Mouse (Mus musculus) heart, embryonic 10.5 days (tissue): ENCODE data around the gene Smg1. TPM values are rescaled to one million over a fixed set of nuclear protein-coding genes. Genes with fewer than 3 reads are reported as not detected.

Source experiments
- DNase-seq: peaks from one replicate; pipeline ENCODE4 v3.0.0-alpha.2; 2017; ENCODE audit warnings: low spot score
- H3K27ac ChIP-seq: fragments of 300-500 bp; sonication (generic); 2 replicates; pipeline ENCODE4 v1.5.1; 2016; ENCODE audit warnings: mild to moderate bottlenecking
- H3K27me3 ChIP-seq: fragments of 300-500 bp; sonication (generic); 2 replicates; pipeline ENCODE4 v1.6.1; 2016; ENCODE audit warnings: mild to moderate bottlenecking; ENCODE audit not compliant: poor library complexity, insufficient read depth, severe bottlenecking
- H3K36me3 ChIP-seq: fragments of 300-500 bp; sonication (generic); 2 replicates; pipeline ENCODE4 v1.6.1; 2016; ENCODE audit warnings: mild to moderate bottlenecking, moderate library complexity
- H3K4me1 ChIP-seq: fragments of 300-500 bp; sonication (generic); 2 replicates; pipeline ENCODE4 v1.6.1; 2016; ENCODE audit warnings: mild to moderate bottlenecking
- H3K4me3 ChIP-seq: fragments of 300-500 bp; sonication (generic); 2 replicates; pipeline ENCODE4 v1.5.1; 2016; ENCODE audit warnings: mild to moderate bottlenecking, moderate library complexity
- H3K9me3 ChIP-seq: fragments of 300-500 bp; sonication (generic); 2 replicates; pipeline ENCODE4 v1.6.1; 2016; ENCODE audit warnings: mild to moderate bottlenecking, moderate library complexity
- WGBS: fragments of 180-500 bp; shearing (Covaris S2); methylation state at CpG from one replicate; pipeline ENCODE4 v1.1.7; 2016; 5-methylcytosine and 5-hydroxymethylcytosine counted together
- polyA plus RNA-seq: library from polyadenylated mRNA; unstranded; fragments of >200 nt; fragmentation: Nextera tagmentation; extraction: Ambion mirVana; gene quantifications from 2 replicates; pipeline ENCODE4 v1.2.1, GENCODE M21; 2016

The Smg1 gene
- polyA plus RNA-seq, 1 experiment from 2014 or later: 12.4 TPM

DNA sequence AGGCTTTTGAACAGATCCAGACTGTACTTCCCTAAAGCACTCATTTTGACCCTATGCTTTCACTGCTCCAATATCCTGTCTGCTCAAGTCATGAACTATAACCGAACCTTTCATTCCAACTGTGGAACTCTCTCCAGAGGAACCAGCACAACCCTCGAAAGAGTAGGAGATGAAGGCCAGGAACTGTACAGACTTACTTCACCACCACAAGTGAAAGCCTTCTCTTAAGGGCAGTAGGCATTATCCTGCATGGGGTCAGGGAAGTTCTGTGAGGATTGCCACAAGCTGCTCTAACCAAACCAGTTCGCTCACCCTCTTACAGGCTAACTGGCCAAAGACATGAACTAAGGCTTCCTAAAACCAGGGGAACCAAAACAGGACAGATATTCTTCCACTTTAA is 132.3 kb downstream of the Smg1 start:
- H3K4me3 ChIP-seq: peak overlapping the region; percentile 12
- no peaks in the 10 kb centered on the region for H3K27me3 ChIP-seq
- no peaks in the 10 kb centered on the region for H3K9me3 ChIP-seq
- WGBS: 78% methylated on average over 3 of the region's 3 CpGs
- H3K27ac ChIP-seq: no peak overlapping the region
- DNase-seq: no peak
- peaks cover 87% of the 10 kb centered on the region for H3K36me3 ChIP-seq
- peaks cover 26% of the 10 kb centered on the region for H3K4me1 ChIP-seq

DNA sequence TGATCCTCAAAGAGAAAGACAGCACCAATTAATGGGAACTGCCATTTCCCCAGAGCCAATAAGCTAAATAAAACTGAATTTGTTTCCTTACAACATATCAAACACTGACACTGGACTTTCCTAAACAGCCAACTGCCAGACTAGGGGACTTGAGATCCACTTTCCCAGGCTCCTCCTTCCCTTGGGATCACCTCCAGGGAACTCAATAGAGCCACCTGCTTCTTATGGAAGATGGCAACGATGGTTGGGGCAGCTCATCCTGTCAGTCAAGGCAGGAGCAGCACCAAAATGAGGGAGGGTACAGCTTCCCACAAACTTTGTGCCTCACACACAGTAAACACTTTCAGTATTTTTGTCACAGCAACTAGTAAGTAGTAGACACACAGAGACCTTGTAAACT is 135.8 kb downstream of the Smg1 start:
- Histone ChIP-seq H3K27ac (no peak overlapping the region), H3K27me3 (no peaks in the 10 kb centered on the region), H3K4me3 (no peak overlapping the region), H3K9me3 (no peaks in the 10 kb centered on the region), H3K36me3 (peaks cover 87% of the 10 kb centered on the region), H3K4me1 (peaks cover 11% of the 10 kb centered on the region)
- DNase-seq: no peak
- WGBS: 56% methylated on average over 1 of the region's 1 CpGs

- H3K4me1 ChIP-seq: no peaks in the 10 kb centered on the region
- H3K27me3 ChIP-seq: no peaks in the 10 kb centered on the region
- no peak overlapping the region for H3K27ac ChIP-seq
- 60% methylated on average over 5 of the region's 5 CpGs for WGBS
- no peak overlapping the region for H3K4me3 ChIP-seq
- H3K9me3 ChIP-seq: no peaks in the 10 kb centered on the region
- DNase-seq: no peak
- H3K36me3 ChIP-seq: peaks cover 56% of the 10 kb centered on the region
Measured at GRCm38 (mm10) chr7:118104458-118105052, 138.9 kb downstream of the Smg1 start.

DNA sequence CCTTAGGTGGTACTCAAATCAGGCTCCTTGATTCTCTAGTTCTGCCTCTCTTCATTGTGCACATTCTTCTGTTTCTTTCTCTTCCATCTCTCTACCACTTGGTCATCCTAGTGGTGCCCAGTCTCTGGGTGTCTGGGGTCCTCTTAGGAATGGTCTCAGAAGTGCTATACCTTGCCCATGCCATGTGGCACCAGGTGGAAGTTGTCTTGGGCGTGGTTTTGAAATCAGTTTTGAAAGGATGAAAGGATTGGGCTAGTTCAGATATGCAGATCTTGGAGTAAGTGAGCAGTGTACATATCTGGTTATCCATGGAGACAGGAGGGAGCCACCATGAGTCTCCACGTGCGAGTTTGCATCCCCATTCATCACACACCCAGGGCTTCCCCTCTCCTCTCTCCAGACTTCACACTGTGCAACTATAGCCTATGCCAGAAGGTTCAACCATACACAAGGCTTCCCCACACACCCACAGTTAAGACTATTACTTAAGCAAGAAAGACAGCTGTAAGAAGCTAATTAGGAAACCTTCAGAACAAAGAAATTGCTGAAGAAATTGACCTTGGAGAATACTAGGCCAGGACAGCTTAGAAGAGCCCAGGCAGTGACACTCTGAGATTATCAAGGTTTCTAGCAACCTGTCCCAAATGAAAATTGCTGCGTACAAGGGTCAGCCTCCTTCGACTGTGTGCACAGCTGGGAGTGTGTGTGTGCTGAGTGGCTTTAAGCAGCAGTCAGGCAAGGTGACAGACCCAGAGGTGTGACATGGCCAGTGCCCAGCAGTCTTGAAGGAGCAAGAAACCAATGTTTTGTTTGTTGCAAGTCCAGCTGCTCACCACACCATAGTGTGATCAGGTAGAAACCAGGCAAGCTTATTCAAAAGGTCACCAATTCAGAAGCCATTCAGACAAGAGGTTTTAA is 139.7 kb downstream of the Smg1 start:
- Histone ChIP-seq H3K4me3 (no peak overlapping the region), H3K27ac (no peak overlapping the region), H3K27me3 (no peaks in the 10 kb centered on the region), H3K36me3 (peaks cover 47% of the 10 kb centered on the region), H3K4me1 (no peaks in the 10 kb centered on the region), H3K9me3 (no peaks in the 10 kb centered on the region)
- DNase-seq: no peak
- WGBS: 40% methylated on average over 5 of the region's 5 CpGs

DNA sequence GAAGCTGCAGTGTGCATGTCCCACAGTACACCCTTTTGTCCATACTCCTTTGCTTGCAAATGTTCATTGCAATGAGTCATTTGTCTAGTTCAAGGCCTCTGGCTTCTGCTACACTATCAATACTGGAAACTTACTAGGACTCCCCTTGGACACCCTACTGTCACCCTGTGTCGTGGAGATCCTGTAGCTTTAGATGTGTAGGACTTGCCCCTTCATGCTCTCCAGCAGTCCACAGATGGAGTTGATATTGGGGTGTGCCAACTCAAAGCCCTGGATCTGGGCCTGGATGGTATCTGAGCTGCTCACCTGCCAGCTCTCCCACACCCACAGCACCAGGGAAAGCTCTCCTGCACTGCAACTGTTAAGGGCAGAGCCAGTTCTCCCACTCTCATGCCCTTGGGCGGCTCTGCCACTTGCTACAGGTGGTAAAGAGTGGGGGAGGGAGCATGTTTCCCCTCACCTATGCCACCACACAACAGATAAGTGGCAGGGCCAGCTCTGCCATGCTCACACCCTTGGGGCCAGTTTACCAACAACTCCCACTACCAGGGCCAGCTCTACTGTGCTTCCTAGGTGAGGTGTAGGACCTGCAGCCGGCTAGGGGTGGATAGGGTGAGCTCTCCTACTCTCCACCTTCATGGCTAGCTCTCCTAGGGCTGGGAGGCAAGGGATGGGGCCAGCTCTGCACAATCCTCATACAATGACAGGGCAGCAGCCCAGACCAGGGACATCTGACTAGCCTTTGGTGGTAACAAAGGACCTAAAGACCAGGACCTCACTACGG is 140.6 kb downstream of the Smg1 start:
- H3K36me3 ChIP-seq: peaks cover 39% of the 10 kb centered on the region
- no peak overlapping the region for H3K27ac ChIP-seq
- 41% methylated on average over 4 of the region's 4 CpGs for WGBS
- DNase-seq: peak; percentile 80
- H3K27me3 ChIP-seq: no peaks in the 10 kb centered on the region
- no peak overlapping the region for H3K4me3 ChIP-seq
- peaks cover 3% of the 10 kb centered on the region; the same call in 1 of the 2 replicates for H3K4me1 ChIP-seq
- H3K9me3 ChIP-seq: no peaks in the 10 kb centered on the region

DNA sequence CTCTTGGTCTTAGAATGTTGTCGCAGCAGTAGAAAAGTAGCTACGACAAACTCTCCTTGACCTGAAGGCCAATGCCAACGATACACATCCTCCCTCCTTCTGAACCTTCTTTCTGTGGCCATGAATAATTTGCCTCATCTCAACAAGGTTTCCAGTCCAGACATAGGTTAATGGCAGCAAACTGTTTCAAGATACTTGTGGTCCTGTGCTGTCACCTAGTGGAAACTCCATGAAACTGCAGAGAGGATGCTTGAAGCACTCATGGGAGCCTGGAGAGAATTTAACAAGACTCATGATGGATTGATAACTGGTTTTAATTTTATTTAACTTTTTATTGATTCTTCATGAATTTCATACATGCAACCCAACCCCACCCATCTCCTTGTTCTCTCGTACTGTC is 141.2 kb downstream of the Smg1 start:
- no peak overlapping the region for H3K27ac ChIP-seq
- peaks cover 32% of the 10 kb centered on the region for H3K36me3 ChIP-seq
- WGBS: 43% methylated on average over 4 of the region's 4 CpGs
- H3K4me1 ChIP-seq: peaks cover 7% of the 10 kb centered on the region; the same call in 1 of the 2 replicates
- no peak for DNase-seq
- H3K4me3 ChIP-seq: no peak overlapping the region
- no peaks in the 10 kb centered on the region for H3K27me3 ChIP-seq
- H3K9me3 ChIP-seq: no peaks in the 10 kb centered on the region

DNA sequence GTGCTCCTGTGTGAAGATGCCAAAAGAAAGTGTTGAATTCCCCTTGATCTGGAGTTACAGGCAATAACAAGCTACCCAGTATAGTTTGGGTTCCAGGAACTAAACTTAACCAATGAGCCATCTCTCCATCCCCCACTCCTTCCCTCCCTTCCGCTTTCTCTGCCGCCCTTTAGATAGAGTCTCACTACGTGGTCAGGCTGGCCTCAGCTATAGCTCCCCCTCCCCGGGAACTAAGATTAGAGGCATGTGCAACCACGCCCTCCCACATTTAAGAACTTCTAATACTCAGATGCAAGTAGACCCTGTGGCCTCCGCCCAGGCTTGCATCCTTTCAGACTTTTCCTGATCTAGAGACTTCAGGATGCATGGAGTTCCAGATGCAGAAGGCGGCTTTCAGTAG is 145.9 kb downstream of the Smg1 start:
- no peaks in the 10 kb centered on the region for H3K9me3 ChIP-seq
- WGBS: 58% methylated on average over 7 of the region's 7 CpGs
- no peaks in the 10 kb centered on the region for H3K36me3 ChIP-seq
- H3K27me3 ChIP-seq: no peaks in the 10 kb centered on the region
- H3K27ac ChIP-seq: no peak overlapping the region
- no peak for DNase-seq
- peaks cover 7% of the 10 kb centered on the region; the same call in 1 of the 2 replicates for H3K4me1 ChIP-seq
- no peak overlapping the region for H3K4me3 ChIP-seq

Other genes with a start within 250 kb of the Smg1 start
- gene Rps15a, start 127.5 kb downstream of the Smg1 start, polyA plus RNA-seq: 459 and 526 TPM in 2 replicates
- gene Arl6ip1, start 114.0 kb downstream of the Smg1 start, polyA plus RNA-seq: 311 and 353 TPM in 2 replicates
- 0.74 and 1.3 TPM in 2 replicates for gene Syt17, start 204.6 kb upstream of the Smg1 start, polyA plus RNA-seq
- 1.6 and 2.2 TPM in 2 replicates for gene Itpripl2, start 248.3 kb upstream of the Smg1 start, polyA plus RNA-seq